Mouse (Mus musculus): ENCODE data around the gene Ptprh. TPM values are rescaled to one million over a fixed set of nuclear protein-coding genes. Genes with fewer than 3 reads are reported as not detected.
A peak's percentile ranks its signal among the peaks of the same experiment; 100 is the strongest.
"Not testable (repeated sequence)": the region's sequence is repeated elsewhere in the genome, so short reads cannot be mapped to it uniquely, and the experiment has no call there.

The Ptprh gene
- total RNA-seq, 2 experiments from 2014 or later = not detected

- no peak for ATAC-seq (replicated peaks; ENCODE audit: low FRiP score, low TSS enrichment, poor library complexity, severe bottlenecking)
Measured at GRCm38 (mm10) chr7:4527302-4527689, 76.5 kb downstream of the Ptprh start.

- ATAC-seq (replicated peaks; ENCODE audit: low FRiP score, low TSS enrichment, poor library complexity, severe bottlenecking) = peak; percentile 92
Measured at GRCm38 (mm10) chr7:4526341-4527301, 77.2 kb downstream of the Ptprh start.

- ATAC-seq (replicated peaks; ENCODE audit: low FRiP score, low TSS enrichment, poor library complexity, severe bottlenecking) = not testable (repeated sequence)
Measured at GRCm38 (mm10) chr7:4524212-4524922, 79.5 kb downstream of the Ptprh start, which contains the start of gene Tnni3. TSS of gene Tnni3 (minus strand) at chr7:4524229.

- ATAC-seq (replicated peaks; ENCODE audit: low FRiP score, low TSS enrichment, poor library complexity, severe bottlenecking) = no peak
Measured at GRCm38 (mm10) chr7:4523205-4524130, 80.4 kb downstream of the Ptprh start.

- no peak for ATAC-seq (replicated peaks; ENCODE audit: low FRiP score, low TSS enrichment, poor library complexity, severe bottlenecking)
Measured at GRCm38 (mm10) chr7:4522292-4522691, 81.5 kb downstream of the Ptprh start.

- ATAC-seq (replicated peaks; ENCODE audit: low FRiP score, low TSS enrichment, poor library complexity, severe bottlenecking) = peak; percentile 27
Measured at GRCm38 (mm10) chr7:4521231-4522003, 82.4 kb downstream of the Ptprh start.

GRCm38 (mm10) chr7:4518487-4518886 lies 85.4 kb downstream of the Ptprh start:
- no peak for ATAC-seq (replicated peaks; ENCODE audit: low FRiP score, low TSS enrichment, poor library complexity, severe bottlenecking)

GRCm38 (mm10) chr7:4516332-4517050 lies 87.3 kb downstream of the Ptprh start, which contains the start of gene Tnnt1:
TSS of gene Tnnt1 (minus strand) at chr7:4516382.
- ATAC-seq (replicated peaks; ENCODE audit: low FRiP score, low TSS enrichment, poor library complexity, severe bottlenecking) = no peak

GRCm38 (mm10) chr7:4515853-4516252 lies 88.0 kb downstream of the Ptprh start:
- no peak for ATAC-seq (replicated peaks; ENCODE audit: low FRiP score, low TSS enrichment, poor library complexity, severe bottlenecking)

GRCm38 (mm10) chr7:4513829-4514712 lies 89.8 kb downstream of the Ptprh start:
- no peak for ATAC-seq (replicated peaks; ENCODE audit: low FRiP score, low TSS enrichment, poor library complexity, severe bottlenecking)

GRCm38 (mm10) chr7:4513236-4513635 lies 90.6 kb downstream of the Ptprh start:
- peak; percentile 58 for ATAC-seq (replicated peaks; ENCODE audit: low FRiP score, low TSS enrichment, poor library complexity, severe bottlenecking)

GRCm38 (mm10) chr7:4511489-4512224 lies 92.2 kb downstream of the Ptprh start:
- ATAC-seq (replicated peaks; ENCODE audit: low FRiP score, low TSS enrichment, poor library complexity, severe bottlenecking) = no peak

- ATAC-seq (replicated peaks; ENCODE audit: low FRiP score, low TSS enrichment, poor library complexity, severe bottlenecking) = peak; percentile 82
Measured at GRCm38 (mm10) chr7:4509863-4510608, 93.8 kb downstream of the Ptprh start.

- peak; percentile 33; the same call in 1 of the 2 replicates for ATAC-seq (replicated peaks; ENCODE audit: low FRiP score, low TSS enrichment, poor library complexity, severe bottlenecking)
Measured at GRCm38 (mm10) chr7:4508739-4509116, 95.1 kb downstream of the Ptprh start.

- ATAC-seq (replicated peaks; ENCODE audit: low FRiP score, low TSS enrichment, poor library complexity, severe bottlenecking) = no peak
Measured at GRCm38 (mm10) chr7:4508062-4508738, 95.6 kb downstream of the Ptprh start.

All from megakaryocyte-erythroid progenitor cell, adult 5-6 weeks (primary cell).